Mouse (Mus musculus): Measurements from ENCODE around the gene Tnfsf11.

- TF ChIP-seq EP300 (IDR thresholded peaks at IDR 0.05; ENCODE audit: low read depth) (no peak), CTCF (IDR thresholded peaks at IDR 0.05; ENCODE audit: low read depth) (no peak)
Observed at GRCm38 (mm10) chr14:78342146-78342545, 34.3 kb upstream of the Tnfsf11 start.
